Mouse (Mus musculus) adrenal gland, adult 8-10 months (tissue): Measurements from ENCODE around the gene Gm4707. TPM values are rescaled to one million over a fixed set of nuclear protein-coding genes. Genes with fewer than 3 reads are reported as not detected.
"Not testable (repeated sequence)": the region's sequence is repeated elsewhere in the genome, so short reads cannot be mapped to it uniquely, and the experiment has no call there.

Source experiments
- DNase-seq: peaks from one replicate; pipeline ENCODE4 v3.0.0; 2022
- total RNA-seq, 4 experiments: library from RNA; stranded (reverse); gene quantifications; 2 replicates each; pipeline ENCODE4 v1.2.4; 2022

Gene Gm4707
- total RNA-seq = 1 to 10 TPM; 1.1 to 5.3 (median 2.0) TPM

DNA sequence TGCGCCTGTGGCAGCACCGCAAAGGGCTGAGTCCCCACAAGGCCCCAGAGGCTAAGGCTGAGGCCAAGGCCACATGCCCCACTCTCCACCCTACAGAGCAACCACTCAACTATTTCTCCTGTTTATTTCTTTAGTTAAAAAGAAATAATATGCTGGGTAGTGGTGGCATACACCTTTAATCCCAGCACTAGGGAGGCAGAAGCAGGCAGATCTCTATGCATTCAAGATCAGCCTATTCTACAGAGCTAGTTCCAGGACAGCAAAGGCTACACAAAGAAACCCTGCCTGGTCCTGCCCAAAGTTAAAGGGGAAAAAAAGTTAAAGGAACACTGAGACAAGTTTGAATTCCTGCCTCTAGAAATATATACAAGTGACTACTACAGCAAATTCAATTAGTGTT, at the start of gene Gm4707:
TSS of gene Gm4707 (minus strand) at position 101 of the 400 bp plus-strand sequence.
- DNase-seq = no peak

DNA sequence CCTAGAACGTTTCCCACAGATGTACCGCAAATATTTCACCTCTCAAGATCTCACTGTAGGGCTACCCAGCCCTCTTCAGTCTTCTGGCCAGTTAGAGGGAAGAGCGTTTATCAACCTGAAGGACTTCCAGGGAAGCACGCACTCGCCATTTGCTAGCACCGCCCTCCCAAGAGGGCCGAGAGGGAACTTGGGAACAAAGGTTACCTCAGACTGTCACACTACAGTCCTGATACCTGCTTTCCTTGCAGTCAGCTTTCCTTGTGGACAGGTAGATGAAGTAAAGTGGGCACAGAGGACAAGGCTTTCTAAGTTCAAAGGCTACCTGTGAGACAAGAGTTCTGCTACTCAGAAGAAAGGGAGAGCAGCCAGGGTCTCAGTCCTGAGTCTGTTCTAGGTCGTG, 47.1 kb upstream of the Gm4707 start:
- no peak for DNase-seq

DNA sequence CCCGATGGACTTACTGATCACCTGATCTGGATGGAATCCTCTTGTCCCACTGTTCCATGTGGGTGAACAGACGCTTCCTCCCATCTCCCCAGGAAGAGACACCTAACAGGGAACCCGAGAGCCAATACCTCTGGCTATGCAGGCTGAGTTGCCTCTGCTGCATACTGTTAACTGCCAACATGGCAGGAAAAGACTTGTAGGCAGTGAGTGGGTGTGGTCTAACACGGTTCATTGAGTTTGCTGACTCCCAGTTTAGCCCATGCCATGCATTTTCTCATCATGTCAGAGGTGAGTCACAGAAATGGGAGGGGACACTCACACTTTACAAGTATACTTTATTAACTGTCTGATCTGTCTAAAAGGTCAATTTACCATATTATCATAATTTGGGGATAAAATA, 36.1 kb upstream of the Gm4707 start:
- DNase-seq = no peak

DNA sequence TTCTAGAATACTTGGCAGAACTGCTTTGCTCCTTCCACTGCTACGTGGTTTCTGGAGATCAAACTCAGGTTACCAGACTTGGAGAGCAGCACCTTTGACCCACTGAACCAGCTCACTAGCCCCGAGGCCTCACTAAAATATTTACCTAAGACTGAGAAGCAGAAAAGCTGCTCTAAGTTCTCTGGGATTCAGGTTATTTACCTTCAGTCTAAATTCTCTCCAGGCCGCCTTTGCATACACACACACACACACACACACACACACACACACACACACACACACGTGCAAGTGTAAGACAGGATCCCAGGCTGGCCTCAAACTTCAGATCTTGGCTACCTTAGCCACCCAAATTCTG, 31.6 kb upstream of the Gm4707 start:
- DNase-seq = no peak

DNA sequence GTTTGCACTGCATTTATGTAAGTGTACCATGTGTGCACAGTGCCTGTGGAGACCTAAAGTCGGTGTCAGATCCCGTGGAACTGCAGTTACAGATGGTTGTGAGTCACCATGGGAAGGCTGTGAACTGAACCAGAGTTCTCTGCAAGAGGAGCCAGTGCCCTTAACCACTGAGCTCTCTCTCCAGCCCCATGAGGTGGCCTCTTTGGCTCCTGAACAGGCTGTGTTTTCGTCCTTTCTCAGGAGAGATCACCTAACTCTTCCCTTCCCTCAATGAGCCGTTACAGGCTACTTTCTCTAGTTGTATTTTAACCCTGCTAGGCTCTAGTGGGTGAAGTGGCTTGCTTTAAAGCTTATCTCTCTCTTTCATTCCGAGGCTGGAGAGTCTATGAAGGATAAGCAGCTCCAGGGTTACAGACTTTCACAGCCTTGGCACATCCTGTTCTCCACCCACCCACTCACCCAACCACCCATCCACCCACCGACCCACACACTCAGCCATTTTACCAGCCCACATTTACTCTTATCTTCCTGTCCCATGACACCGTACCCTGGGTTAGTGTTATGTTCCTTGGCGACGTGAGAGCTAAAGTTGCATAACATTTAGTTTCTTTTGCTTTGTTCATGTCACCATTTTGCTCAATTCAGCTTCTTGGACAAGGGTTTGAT, 31.1 kb upstream of the Gm4707 start:
- DNase-seq = no peak

DNA sequence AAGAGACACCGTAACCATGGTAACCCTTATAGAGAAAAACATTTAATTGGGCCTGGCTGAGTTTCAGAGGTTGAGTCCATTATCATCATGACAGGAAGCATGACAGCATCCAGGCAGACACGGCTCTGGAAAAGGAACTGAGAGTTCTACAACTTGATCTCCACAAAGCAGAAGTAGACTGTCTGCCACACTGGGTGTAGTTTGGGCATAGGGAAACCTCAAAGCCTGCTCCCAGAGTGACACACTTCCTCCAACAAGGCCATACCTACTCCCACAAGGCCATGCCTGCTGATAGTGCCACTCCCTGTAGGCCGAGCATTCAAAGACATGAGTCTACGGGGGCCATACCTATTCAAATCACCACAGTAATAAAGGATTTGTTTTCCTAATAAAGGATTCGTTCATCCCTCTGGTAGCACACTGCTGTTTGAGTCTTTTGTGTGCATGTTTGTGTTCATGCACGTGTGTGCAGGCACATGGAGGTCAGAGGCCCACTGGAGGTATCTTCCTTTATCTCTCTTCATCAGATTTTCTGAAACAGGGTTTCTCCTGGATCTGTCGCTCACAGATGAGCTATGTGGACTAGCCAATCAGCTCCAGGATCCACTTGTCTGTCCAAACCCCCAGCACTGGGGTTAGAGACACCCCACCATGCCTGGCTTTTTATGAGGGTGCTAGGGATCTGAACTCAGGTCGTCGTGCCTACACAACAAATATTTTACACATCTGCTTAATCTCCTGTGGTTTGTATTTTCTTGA, 30.2 kb upstream of the Gm4707 start:
- no peak for DNase-seq

DNA sequence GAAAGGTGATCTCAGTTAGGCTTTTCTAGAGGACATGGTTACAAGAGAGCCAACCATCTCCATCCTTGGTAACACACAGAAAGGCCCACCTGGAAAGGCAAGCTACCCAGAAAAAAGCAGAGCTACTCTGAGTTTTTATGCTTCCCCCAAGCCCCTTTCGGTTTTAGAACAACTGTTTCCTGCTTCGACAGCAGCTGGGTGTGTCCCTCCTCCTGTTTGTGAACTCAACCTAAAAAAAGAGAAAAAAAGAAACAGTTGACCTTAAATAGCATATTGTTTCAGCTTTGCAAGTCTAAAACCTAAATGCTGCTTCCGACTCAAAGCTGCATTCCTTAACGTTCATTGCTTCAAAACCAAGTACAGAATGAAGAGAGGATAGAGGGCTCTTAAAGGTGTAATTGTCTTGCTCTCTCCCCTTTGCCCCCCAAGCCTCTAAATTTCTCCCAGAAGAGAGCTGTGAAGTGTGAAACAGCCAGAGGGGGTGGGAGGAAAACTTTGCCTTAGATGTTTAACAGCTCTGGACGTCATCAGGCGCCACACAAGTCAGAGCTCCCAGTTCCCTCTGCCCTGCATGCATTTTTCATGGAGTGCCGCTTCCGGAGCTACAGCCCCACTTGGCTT, 26.6 kb upstream of the Gm4707 start:
- DNase-seq = no peak

DNA sequence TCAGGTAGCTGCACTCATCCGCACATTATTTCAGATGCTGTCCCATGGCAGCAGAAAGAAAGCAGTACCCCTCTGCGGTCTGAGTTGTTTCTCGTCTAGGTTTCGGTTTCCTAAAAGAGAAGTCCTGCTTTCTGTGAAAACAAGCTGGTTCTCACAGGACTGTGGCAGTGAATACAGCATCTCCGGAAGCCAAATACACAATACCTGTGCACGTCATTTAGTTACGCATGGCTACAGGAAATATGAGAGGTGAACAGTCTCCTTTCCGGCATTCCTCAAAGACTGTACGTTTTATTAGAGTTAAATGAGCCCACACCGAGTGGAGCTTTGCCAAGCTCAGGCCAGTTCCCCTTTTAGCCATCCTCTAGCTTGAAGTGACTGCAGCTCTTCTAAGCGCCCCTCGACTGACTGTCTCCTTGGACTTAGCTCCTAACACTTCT, 26.1 kb upstream of the Gm4707 start:
- no peak for DNase-seq

DNA sequence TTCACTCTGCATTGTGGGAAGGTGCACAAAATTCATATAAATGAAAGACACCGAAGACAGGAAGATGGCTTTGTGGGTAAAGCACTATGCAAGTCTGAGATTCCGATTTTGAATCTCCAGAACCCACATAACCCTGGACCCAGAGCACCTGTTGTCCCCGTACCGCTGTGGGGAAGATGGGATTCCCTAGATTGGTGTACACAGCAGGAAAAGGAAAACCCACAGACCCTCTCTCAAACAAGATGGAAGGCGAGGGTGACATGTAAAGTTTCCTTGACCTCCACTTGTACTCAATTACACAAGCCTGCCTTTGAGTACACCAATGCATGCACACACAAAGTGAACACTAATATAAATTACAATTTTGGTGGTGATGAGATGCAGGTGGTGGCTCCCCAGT, 25.0 kb upstream of the Gm4707 start:
- no peak for DNase-seq

DNA sequence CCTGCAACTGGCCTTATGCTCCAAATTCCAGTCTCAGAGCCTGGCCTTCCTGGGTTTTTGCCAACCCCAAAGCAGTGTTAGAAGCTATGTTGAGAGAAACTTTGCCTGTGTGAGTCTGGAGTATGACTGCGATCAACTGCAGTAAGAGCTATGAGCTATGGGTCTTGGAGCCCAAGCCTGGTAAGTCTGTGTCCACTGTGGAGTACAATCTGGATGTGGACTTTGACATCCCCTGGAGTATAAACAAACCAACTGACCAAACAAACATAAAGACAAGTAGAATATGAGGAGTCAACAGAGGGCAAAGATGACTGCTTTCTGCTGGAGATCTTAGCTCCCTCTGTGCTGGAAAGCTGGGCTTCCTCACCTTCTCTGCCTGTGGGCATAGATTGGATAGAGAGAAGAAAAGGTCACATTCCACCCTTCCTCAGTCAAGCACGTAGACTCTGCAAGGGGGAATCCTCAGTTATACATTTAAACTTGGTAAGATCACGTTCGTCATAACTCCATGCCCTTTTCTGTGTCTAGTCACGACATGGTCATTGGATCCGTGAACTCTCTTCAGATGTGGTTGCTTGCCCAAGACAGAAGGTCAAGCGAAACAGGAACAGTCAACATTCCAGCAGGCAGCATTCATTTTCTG, 23.8 kb upstream of the Gm4707 start:
- DNase-seq = no peak

DNA sequence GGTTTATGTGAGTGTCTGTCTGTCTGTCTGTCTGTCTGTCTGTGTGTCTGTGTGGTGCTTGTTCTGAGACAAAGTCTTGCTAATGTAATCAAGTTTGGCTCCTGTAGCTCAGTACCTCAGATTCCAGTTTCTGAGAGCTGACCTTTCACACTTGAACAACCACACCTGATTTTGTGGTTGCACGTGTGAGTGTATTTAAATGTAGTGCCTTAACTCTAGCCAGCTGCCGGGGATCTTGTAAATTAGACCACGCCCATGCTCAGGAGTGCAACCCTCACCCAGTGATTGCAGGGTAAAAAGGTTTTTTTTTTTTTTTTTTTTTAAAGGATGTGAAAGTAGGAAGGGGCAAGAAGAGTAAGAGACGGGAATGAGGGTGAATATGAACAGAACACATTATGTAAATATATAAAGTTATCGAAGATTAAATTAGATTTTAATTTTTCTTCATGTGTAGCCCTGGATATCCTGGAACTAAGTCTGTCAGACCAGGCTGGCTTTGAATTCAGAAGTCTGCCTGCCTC, 19.7 kb upstream of the Gm4707 start:
- no peak for DNase-seq

DNA sequence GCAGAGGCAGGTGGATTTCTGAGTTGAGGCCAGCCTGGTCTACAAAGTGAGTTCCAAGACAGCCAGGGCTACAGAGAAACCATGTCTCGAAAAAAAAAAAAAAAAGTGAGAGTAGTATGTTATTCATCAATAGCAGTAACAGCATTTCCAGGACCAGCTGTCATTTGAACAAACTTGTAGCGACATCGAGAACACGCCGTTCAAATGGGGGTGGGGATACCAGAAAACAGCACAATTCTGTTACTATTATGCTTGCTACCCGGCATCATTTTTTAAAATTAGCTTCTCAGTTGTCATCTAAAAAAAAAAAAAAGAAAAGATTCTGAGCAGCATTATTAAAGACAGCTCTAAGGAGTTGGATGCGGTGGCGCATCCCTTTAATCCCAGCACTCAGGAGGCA, 17.8 kb upstream of the Gm4707 start:
- no peak for DNase-seq

DNA sequence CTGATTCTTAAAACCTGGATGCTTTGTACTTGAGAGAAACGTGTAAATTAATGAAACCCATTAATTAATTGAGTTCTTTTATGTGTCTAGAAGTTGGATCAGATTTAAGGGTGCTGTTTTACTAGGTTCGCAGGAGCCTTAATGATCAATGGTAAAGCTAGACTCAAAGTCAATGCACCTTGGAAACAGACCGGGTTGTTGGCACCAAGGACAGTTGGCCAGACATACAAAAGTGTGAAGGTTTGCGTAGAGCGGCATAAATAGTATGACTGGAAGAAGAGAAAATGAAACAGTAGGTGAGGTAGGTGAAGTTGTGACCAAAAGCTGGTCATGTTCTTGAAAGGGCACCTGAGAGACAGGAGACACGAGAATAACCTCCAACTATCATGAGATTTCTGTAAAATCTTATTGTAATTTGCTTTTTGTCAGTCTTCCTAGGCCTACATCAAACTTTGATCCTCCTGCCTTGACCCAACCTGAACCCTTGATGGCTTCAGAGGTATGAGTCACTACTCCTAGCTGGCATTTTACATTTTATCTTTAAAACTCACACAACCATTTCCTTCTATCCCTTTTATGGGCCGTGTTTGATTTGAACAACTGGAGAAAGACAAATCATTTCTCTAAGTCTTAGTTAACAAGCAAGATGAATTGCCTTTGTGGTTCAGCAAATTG, 16.8 kb upstream of the Gm4707 start:
- peak; percentile 28 for DNase-seq

DNA sequence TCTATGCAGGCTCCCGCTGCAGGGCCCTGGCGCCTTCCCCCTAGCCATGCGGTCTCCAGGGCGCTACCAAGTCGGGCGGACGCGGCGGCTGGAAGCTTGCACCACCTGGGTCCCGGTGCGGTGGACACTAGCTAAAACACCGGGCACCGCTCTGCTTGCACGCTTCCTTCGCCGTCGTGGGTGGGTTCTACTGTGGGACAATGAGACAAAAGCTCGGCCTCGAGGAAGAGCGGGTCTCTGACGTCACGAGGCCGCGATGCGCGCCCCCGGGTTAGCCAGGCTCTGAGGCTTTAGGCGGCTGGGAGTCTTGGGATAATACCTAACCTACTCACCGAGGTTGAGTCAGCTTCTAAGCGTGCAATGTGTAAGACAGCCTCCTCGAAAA, 16.0 kb upstream of the Gm4707 start:
- peak; percentile 70 for DNase-seq

DNA sequence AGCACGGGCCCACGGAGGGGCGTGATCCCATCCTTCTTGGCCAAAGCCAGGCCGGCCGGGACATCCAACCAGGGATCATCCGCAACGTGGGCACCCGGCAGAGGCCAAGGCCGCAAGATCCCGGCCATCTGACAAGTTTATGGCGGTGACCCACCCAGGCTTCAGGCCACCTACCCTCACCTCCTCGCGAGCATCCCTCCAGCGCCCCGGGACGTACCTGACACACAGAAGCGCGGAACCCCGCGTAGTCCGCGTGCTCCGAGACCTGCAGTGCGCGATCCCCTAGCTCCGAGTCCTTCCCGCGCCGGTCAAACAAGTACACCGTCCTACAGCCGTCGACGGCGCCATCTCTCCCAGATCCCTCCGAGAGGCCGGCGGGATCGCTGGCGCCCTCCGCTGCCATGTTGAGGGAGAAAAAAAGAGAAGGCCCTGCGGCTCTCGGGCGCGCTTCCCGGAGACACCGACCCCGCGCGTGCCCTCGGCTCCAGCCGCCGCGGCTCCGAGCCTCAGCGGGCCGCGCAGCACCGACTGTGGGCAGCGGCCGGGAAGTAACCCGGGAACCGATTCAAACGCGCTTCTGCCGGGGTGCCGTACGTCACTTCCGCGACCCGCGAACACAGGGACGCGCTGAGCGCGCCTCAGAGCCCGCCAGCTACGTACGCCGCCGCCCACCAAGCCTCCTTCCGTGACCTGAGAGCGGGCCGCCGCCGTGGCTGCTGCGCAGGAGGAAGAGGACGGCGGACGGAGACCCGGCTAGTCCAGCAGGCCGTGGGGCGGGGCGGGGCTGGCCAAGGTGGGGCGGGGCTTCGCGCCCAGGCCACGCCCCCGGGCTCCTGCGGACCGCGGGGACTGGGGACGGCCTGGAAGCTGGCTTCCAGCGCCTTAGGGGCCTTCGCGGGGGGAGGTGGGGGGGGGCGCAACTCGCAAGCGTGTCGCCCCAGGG, 15.3 kb upstream of the Gm4707 start, which contains the start of gene Smchd1:
TSS of gene Smchd1 (minus strand) at position 582 of the 943 bp plus-strand sequence.
- DNase-seq = peak; percentile 94

DNA sequence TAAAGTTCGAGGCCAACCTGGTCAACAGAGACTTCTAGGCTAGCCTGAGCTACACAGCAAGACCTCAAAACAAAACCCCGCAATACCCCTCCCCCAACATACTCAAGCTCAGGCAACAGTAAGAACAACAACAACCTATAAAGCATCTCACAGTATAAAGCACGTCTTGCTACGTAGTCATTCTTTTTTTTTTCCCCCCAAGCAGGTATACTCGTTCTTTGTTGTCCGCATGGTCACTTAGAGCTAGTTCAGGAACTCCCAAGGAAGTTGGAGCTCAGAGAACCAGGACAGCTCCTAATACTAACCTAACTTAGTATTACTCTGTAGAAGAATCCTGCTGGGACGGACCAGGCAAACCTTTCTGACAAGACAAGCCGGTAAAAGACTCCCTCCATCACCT, 14.4 kb upstream of the Gm4707 start:
- no peak for DNase-seq

DNA sequence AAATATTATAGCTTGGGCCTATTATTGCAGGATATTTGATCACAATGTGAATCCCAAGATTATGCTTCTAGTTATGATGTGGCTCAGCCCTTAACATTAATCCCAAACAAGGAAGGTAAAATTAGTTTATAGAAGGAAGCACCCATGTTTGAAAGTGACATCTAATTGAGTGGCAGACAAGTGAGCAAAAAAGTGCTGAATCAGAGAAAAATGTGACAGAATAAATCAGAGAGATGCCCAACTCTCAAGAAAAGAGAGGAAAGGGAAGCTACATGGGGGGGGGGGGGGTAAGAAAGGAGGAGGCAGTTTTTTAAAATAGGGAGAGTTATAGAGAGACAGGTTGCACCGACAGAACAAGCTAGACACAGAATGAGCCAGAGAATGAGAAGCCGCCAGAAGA, 11.5 kb upstream of the Gm4707 start:
- DNase-seq = no peak

DNA sequence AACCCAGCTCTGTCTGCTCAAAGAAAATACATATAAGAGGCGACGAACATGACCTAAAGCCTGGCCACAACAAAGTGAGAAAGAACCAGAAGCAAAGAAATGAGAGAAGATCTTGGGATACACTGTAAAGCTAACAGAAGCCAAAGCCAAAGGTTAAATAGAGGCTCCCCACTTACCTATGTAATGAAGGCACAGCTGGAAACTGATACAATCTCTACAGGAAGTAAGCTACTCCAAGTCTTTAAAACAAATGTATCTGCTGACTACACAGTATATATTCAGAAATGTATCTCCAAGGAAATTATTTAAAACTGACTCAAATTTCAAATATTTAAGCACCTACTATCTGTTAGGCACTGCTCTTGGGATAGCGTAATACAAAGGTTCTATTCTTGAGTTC, 594 bp upstream of the Gm4707 start:
- DNase-seq = no peak

DNA sequence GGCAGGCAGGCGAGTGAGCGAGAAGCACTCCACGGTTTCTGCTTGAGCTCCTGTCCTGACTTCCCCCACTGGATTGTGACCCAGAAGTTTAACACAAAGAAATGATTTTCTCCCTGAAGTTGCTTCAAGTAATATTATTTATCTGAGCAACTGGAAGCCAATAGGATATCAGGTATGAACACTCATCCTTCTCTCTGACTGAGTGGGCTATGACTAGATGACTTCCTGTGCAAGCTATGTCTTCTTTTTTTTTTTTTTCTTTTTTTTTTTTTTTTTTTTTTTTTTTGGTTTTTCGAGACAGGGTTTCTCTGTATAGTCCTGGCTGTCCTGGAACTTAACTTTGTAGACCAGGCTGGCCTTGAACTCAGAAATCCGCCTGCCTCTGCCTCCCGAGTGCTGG, 2.4 kb downstream of the Gm4707 start:
- not testable (repeated sequence) for DNase-seq

DNA sequence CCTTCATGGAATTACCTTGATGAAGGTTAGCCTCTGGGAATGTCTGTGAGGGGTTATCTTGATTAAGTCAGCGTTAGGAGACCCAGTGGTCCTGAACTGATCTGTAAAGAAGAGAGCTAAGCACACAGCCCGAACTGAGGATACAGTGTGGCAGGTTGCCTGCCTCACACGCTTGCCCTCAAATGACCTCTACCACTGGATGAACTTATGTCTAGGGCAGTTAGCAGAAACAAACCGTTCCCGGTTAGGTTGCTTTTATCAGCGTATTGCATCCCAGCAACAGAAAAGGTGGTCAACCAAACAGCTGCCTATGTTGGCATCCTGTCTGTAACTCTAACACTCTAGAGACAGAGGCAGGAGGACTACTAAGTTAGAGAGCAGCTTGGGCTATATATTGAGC, 14.5 kb downstream of the Gm4707 start:
- DNase-seq = no peak

DNA sequence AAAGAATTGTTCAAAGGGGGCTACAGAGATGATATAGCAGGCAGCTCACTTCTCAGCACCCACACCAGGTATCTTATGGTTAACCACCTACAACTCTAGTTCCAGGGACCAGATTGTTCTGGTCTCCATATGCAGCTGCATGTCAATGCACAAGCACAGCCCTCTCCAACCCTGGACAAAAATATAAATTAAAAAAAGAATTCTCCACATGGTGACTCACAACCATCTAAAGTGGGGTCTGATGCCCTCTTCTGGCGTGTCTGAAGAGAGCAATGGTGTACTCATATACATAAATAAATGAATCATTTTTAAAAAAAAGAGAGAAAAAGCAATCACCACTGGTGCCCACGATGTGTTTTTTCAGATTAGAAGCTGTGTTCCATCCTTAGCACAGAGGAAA, 15.0 kb downstream of the Gm4707 start:
- DNase-seq = no peak
